Mouse (Mus musculus): ENCODE results near the gene Kpna1. TPM values are rescaled to one million over a fixed set of nuclear protein-coding genes. Genes with fewer than 3 reads are reported as not detected.

Gene Kpna1
- polyA plus RNA-seq, 1 experiment: 2.5 TPM

DNA sequence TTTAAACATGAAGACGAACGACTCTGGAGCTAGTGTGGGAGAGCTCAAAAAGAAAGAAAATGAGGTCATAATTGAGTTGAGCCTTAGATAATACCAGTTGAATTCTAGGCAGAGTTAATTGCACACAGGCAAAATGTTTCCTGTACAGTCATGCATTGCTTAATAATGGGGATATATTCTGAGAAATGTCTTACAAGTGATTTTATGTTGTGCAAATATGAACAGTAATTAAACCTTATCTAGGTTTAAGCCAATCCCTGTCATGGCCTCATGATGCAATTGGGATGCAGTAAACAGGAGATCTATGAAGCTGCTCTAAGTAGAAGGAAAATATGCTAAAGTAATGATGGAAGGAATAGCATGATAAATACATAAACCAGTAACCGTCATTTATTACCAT lies 96.2 kb downstream of the Kpna1 start:
- Histone ChIP-seq H3K27ac (ENCODE audit: insufficient read depth, low read depth, low read length) (peak overlapping the region; percentile 38), H3K27me3 (ENCODE audit: control insufficient read depth, insufficient read depth, low read length) (no peaks in the 10 kb centered on the region), H3K4me1 (ENCODE audit: control insufficient read depth, insufficient read depth, insufficient read length, low read length) (peaks cover 4% of the 10 kb centered on the region; the same call in 1 of the 2 replicates), H3K4me3 (ENCODE audit: low read depth, low read length) (no peak overlapping the region), H3K36me3 (ENCODE audit: control insufficient read depth, insufficient read depth, low read length) (no peaks in the 10 kb centered on the region)
- 61% methylated on average over 3 of the region's 3 CpGs for WGBS
- TF ChIP-seq POLR2A (IDR thresholded peaks at IDR 0.05; ENCODE audit: low read depth, low read length): no peak
- no peak for TF ChIP-seq CTCF (IDR thresholded peaks at IDR 0.05; ENCODE audit: extremely low read depth, insufficient read length, insufficient replicate concordance, low read depth, low read length)

DNA sequence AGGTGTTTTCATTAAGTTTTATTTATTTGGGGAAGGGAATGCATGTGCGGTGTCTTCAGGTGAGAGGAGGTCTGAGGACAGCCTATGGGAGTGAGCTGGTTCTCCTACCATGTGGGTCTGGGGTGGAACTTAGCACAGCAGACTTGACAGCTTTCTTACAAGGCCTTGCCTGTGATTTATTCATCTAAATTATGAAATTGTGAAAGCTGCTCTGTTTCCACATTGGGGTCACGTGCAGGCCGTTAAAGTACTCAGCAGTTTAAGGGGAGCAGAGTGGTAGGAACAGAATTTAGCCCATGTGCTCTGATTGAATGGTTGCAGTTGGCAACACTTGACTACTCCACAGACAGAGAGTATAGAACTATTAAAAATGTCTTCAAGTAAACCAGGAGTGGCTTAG lies 101.4 kb downstream of the Kpna1 start:
- Histone ChIP-seq H3K36me3 (ENCODE audit: control insufficient read depth, insufficient read depth, low read length) (peaks cover 6% of the 10 kb centered on the region), H3K4me1 (ENCODE audit: control insufficient read depth, insufficient read depth, insufficient read length, low read length) (no peaks in the 10 kb centered on the region), H3K4me3 (ENCODE audit: low read depth, low read length) (no peak overlapping the region), H3K27ac (ENCODE audit: insufficient read depth, low read depth, low read length) (no peak overlapping the region), H3K27me3 (ENCODE audit: control insufficient read depth, insufficient read depth, low read length) (no peaks in the 10 kb centered on the region)
- 97% methylated on average over 3 of the region's 3 CpGs for WGBS
- TF ChIP-seq CTCF (IDR thresholded peaks at IDR 0.05; ENCODE audit: extremely low read depth, insufficient read length, insufficient replicate concordance, low read depth, low read length): no peak
- TF ChIP-seq POLR2A (IDR thresholded peaks at IDR 0.05; ENCODE audit: low read depth, low read length): no peak

Other genes with a start within 250 kb of the Kpna1 start
- 27.4 and 52.7 TPM in 2 replicates for gene Dirc2, start 209.4 kb upstream of the Kpna1 start, polyA plus RNA-seq (2012; rRNA removed)
- 1.6 and 4.4 TPM in 2 replicates for gene Hspbap1, start 208.4 kb upstream of the Kpna1 start, polyA plus RNA-seq (2012; rRNA removed)
- gene Parp14, start 107.2 kb upstream of the Kpna1 start, polyA plus RNA-seq (2012; rRNA removed): 4.5 and 17.5 TPM in 2 replicates
- 2.6 and 7.6 TPM in 2 replicates for gene Parp9, start 40.3 kb upstream of the Kpna1 start, polyA plus RNA-seq (2012; rRNA removed)
- gene Dtx3l, start 39.6 kb upstream of the Kpna1 start, polyA plus RNA-seq (2012; rRNA removed): 5.5 and 16.7 TPM in 2 replicates
- gene Wdr5b, start 62.4 kb downstream of the Kpna1 start, polyA plus RNA-seq (2012; rRNA removed): 0.39 and 0.60 TPM in 2 replicates
- 13.3 and 18.6 TPM in 2 replicates for gene Fam162a, start 92.8 kb downstream of the Kpna1 start, polyA plus RNA-seq (2012; rRNA removed)
- gene Ccdc58, start 92.9 kb downstream of the Kpna1 start, polyA plus RNA-seq (2012; rRNA removed): 2.3 and 2.6 TPM in 2 replicates
- gene Csta1, start 152.5 kb downstream of the Kpna1 start, polyA plus RNA-seq (2012; rRNA removed): not detected in 2 replicates
- not detected in 2 replicates for gene Stfa2l1, start 178.1 kb downstream of the Kpna1 start, polyA plus RNA-seq (2012; rRNA removed)
- not detected in 2 replicates for gene Gm5483, start 205.5 kb downstream of the Kpna1 start, polyA plus RNA-seq (2012; rRNA removed)
- not detected in 2 replicates for gene Gm5416, start 231.7 kb downstream of the Kpna1 start, polyA plus RNA-seq (2012; rRNA removed)
- gene 2010005H15Rik, start 242.7 kb downstream of the Kpna1 start, polyA plus RNA-seq (2012; rRNA removed): not detected in 2 replicates